Mouse (Mus musculus) limb, embryonic 14.5 days (tissue): Measurements from ENCODE around the gene Tfdp1. TPM values are rescaled to one million over a fixed set of nuclear protein-coding genes. Genes with fewer than 3 reads are reported as not detected.

Experiments
- ATAC-seq: fragments of 200-750 bp; cut with Nextera tagmentation; 2 replicates; pipeline ENCODE4 v1.8.0; 2017; ENCODE audit warnings: low read depth, moderate number of reproducible peaks, moderate TSS enrichment; ENCODE audit not compliant: low FRiP score
- DNase-seq: peaks from one replicate; pipeline ENCODE4 v3.0.0-alpha.2; 2015; ENCODE audit warnings: low spot score
- H3K27ac ChIP-seq: fragments of 300-500 bp; sonication (generic); replicated peaks from 2 replicates; pipeline ENCODE4 v1.5.1; 2014; ENCODE audit warnings: low read depth, mild to moderate bottlenecking, low read length, moderate library complexity, mixed read lengths
- H3K27me3 ChIP-seq: fragments of 300-500 bp; sonication (generic); 2 replicates; pipeline ENCODE4 v1.6.1; 2014; ENCODE audit warnings: low read length, mixed read lengths; ENCODE audit not compliant: control insufficient read depth, insufficient read depth
- H3K36me3 ChIP-seq: fragments of 300-500 bp; sonication (generic); 2 replicates; pipeline ENCODE4 v1.6.1; 2014; ENCODE audit warnings: mild to moderate bottlenecking, low read length, moderate library complexity, mixed read lengths; ENCODE audit not compliant: control insufficient read depth, insufficient read depth
- H3K4me1 ChIP-seq: fragments of 300-500 bp; sonication (generic); 2 replicates; pipeline ENCODE4 v1.6.1; 2014; ENCODE audit warnings: antibody characterized with exemption, low read length, mixed read lengths; ENCODE audit not compliant: control insufficient read depth, insufficient read depth
- H3K4me2 ChIP-seq: fragments of 300-500 bp; sonication (generic); replicated peaks from 2 replicates; pipeline ENCODE4 v1.6.1; 2014; ENCODE audit warnings: low read depth, mild to moderate bottlenecking, low read length, moderate library complexity; ENCODE audit not compliant: severe bottlenecking
- H3K4me3 ChIP-seq: fragments of 300-500 bp; sonication (generic); replicated peaks from 2 replicates; pipeline ENCODE4 v1.5.1; 2014; ENCODE audit warnings: low read length
- H3K9ac ChIP-seq: fragments of 300-500 bp; sonication (generic); 2 replicates; pipeline ENCODE4 v1.6.1; 2014; ENCODE audit warnings: mild to moderate bottlenecking, low read depth, low read length, moderate library complexity; ENCODE audit not compliant: severe bottlenecking
- H3K9me3 ChIP-seq: fragments of 300-500 bp; sonication (generic); 2 replicates; pipeline ENCODE4 v1.6.1; 2016; ENCODE audit warnings: low read length; ENCODE audit not compliant: control insufficient read depth
- POLR2A ChIP-seq: fragments of 200-500 bp; IDR thresholded peaks from 2 replicates; pipeline ENCODE4 v1.8.0; 2012; ENCODE audit warnings: inconsistent platforms, mild to moderate bottlenecking, moderate library complexity, borderline replicate concordance; ENCODE audit not compliant: insufficient read depth, insufficient read length; ENCODE audit errors: extremely low read depth
- WGBS: fragments of 180-500 bp; shearing (Covaris S2); extraction: QIAGEN DNeasy Blood & Tissue Kit; methylation state at CpG from one replicate; pipeline ENCODE4 v1.1.7; 2014; 5-methylcytosine and 5-hydroxymethylcytosine counted together
- polyA plus RNA-seq, 2 experiments: library from polyadenylated mRNA; depleted of rRNA in 1 of 2; stranded (reverse) in 1 of 2; unstranded in 1 of 2; fragments of >200 nt; fragmentation: Nextera tagmentation in 1 of 2; extraction: Ambion mirVana in 1 of 2; gene quantifications; 2 replicates each; pipeline versions ENCODE4 v1.2.1 to v1.2.3; 2012 to 2014

Tfdp1 gene
- polyA plus RNA-seq, 2 experiments, result 162 to 230 TPM

DNA sequence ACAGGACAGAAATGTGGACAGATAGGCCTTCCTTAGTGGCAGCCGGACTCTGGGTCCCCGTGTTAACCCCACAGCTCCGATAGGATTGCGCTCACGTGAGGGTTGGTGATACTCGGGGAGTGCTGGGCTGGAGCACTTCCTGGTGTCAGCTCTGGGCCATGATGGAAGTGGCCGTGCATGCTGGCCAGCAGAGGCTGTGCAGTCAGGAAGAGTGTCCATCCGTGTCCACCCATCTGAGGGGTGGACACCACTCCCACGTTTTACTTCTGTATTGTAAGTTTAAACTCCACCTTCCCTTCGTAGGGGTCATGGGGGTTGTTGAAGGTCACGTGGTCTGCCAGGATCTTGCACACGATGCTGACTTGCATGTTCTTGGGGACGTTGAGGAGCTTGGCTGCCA, 47.8 kb downstream of the Tfdp1 start:
- H3K4me3 ChIP-seq, result no peak overlapping the region
- no peak for DNase-seq
- no peak overlapping the region for H3K4me2 ChIP-seq
- 77% methylated on average over 13 of the region's 13 CpGs for WGBS
- no peak for ATAC-seq
- no peak overlapping the region for H3K9ac ChIP-seq
- no peaks in the 10 kb centered on the region for H3K4me1 ChIP-seq
- no peak for TF ChIP-seq POLR2A
- no peaks in the 10 kb centered on the region for H3K27me3 ChIP-seq
- H3K27ac ChIP-seq, result no peak overlapping the region
- no peaks in the 10 kb centered on the region for H3K9me3 ChIP-seq
- H3K36me3 ChIP-seq, result no peaks in the 10 kb centered on the region

DNA sequence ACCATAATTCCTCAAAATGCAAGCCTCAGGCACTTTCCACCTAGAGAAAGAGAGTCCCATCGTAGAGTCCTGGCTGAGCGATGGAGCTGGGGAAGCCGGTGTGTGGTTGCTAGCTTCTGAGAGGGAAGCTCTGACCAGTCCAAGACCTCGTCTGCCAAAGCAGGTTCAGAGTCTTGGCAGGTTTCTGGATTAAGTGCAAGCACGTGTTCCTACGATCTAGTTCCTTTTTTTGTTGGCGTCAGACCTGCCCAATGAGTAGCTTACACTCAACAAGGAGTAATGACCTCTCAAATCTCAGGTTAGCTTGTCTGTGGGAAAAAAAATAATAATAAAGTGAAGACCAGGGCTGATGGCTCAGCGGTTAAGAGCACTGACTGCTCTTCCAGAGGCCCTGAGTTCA, 49.2 kb downstream of the Tfdp1 start:
- Histone ChIP-seq H3K4me2 (no peak overlapping the region), H3K4me1 (no peaks in the 10 kb centered on the region), H3K27me3 (no peaks in the 10 kb centered on the region), H3K9ac (no peak overlapping the region), H3K36me3 (no peaks in the 10 kb centered on the region), H3K4me3 (no peak overlapping the region), H3K9me3 (no peaks in the 10 kb centered on the region), H3K27ac (no peak overlapping the region)
- DNase-seq (no peak), ATAC-seq (no peak)
- no peak for TF ChIP-seq POLR2A
- 82% methylated on average over 8 of the region's 8 CpGs for WGBS

DNA sequence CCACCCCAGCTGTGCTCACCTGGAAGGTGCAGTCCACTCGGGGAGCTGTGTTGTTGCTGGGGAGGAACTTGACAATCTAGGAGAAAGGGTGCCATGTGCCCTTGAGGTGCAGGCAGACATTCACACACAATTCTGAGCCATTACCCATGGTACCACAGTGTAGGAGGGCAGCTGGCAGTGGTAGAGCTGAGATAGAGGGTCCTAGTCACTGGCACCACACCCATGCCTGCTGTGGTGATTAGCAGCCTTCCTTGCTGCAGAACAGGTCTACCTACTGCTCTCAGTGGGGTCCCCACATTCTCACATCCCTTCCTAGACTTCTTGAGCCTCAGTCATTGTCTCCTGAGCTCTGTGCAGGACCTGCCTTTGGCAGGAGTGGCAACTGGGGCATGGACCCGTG, 50.2 kb downstream of the Tfdp1 start:
- Histone ChIP-seq H3K9me3 (no peaks in the 10 kb centered on the region), H3K36me3 (no peaks in the 10 kb centered on the region), H3K4me3 (no peak overlapping the region), H3K4me1 (no peaks in the 10 kb centered on the region), H3K27ac (no peak overlapping the region), H3K27me3 (no peaks in the 10 kb centered on the region), H3K4me2 (no peak overlapping the region), H3K9ac (no peak overlapping the region)
- TF ChIP-seq POLR2A, result no peak
- DNase-seq, result no peak
- no peak for ATAC-seq
- WGBS, result 67% methylated on average over 2 of the region's 2 CpGs

DNA sequence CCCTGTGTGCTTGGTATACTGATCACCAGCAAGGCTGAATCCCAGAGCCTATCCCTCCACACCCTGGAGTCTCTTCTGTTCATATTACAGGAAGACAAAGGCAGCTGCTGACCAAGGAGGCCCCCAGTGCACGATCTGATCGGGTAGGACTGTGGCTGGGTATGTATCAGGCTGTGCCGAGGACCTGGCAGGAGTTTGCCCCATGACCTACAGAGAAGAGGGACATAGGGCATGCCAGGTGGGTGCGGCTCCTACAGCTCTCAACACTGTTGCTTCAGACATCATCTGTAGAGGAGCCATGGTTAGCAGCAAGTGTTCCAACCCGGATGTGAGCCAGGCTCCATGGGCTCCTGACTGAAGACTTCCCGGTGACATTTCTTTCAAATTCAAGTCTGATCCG, 55.3 kb downstream of the Tfdp1 start:
- Histone ChIP-seq H3K4me2 (no peak overlapping the region), H3K27ac (no peak overlapping the region), H3K4me3 (no peak overlapping the region), H3K9me3 (no peaks in the 10 kb centered on the region), H3K9ac (no peak overlapping the region), H3K4me1 (no peaks in the 10 kb centered on the region), H3K27me3 (no peaks in the 10 kb centered on the region), H3K36me3 (no peaks in the 10 kb centered on the region)
- DNase-seq (no peak), ATAC-seq (no peak)
- no peak for TF ChIP-seq POLR2A
- 92% methylated on average over 7 of the region's 7 CpGs for WGBS

DNA sequence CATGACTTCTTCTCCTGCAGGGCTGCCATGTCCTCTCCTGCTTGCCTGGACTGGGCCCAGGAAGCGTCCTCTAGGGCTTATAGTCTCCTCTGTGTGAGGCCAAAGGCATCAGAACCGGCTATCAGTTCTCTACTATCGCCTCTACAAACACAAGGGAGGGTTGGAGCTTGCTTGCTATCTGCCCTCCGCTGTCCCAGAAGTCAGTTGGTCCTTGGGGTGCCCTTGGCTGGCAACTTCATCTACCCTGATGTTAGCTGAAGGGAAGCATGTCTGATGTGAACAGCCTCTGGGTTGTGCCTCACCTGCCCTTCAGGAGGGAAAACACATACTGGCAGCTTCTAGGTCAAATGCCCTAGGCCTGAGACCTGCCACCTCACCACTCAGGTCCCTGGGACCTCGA, 58.2 kb downstream of the Tfdp1 start, which contains the start of gene Atp4b:
Gene Atp4b (minus strand): TSS at position 101 of the 400 bp plus-strand sequence.
- Histone ChIP-seq H3K27ac (no peak within 1 kb of the TSS), H3K4me2 (no peak within 1 kb of the TSS), H3K9me3 (no peaks in the 10 kb centered on the region), H3K4me1 (no peaks in the 10 kb centered on the region), H3K9ac (no peak within 1 kb of the TSS), H3K36me3 (no peaks in the 10 kb centered on the region), H3K4me3 (no peak within 1 kb of the TSS), H3K27me3 (no peaks in the 10 kb centered on the region)
- ATAC-seq (no peak), DNase-seq (no peak)
- no peak for TF ChIP-seq POLR2A
- 77% methylated on average over 5 of the region's 5 CpGs for WGBS

DNA sequence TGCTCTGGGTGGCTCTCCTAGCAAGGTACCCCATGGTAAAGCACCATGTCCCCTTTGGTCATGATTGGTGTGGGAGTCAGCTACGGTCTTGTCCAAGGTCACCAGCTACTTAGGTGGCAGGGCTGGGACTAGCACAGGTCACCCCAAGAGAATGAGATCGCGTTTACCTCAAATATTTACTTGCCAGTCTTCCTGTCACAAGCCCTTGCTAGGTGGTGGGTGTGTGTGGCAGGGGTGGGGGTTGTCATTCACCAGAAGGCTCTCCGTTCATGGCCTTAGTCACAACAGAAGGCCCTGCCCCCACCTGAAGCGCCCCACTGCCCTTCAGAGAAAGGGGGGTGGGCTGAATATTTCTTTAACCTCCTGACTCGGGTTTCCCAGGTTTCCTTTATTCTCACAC, 65.0 kb downstream of the Tfdp1 start:
- no peak overlapping the region for H3K27ac ChIP-seq
- H3K4me2 ChIP-seq, result no peak overlapping the region
- H3K36me3 ChIP-seq, result no peaks in the 10 kb centered on the region
- no peak for TF ChIP-seq POLR2A
- no peak overlapping the region for H3K9ac ChIP-seq
- no peaks in the 10 kb centered on the region for H3K27me3 ChIP-seq
- DNase-seq, result no peak
- whole genome bisulfite sequencing, result 71% methylated on average over 6 of the region's 6 CpGs
- H3K4me3 ChIP-seq, result no peak overlapping the region
- no peaks in the 10 kb centered on the region for H3K9me3 ChIP-seq
- H3K4me1 ChIP-seq, result no peaks in the 10 kb centered on the region
- no peak for ATAC-seq
